ENCODE assay signal across 16 mouse cellular contexts in genomic region chr1:189852456-189852855, GRCm38 (mm10).
DNase-seq lines count a peak whose midpoint lies in the region; ATAC-seq and TF ChIP-seq lines count a peak whose summit lies in the region.
"Had no signal": no experiment of that assay in that cellular context is flagged by ENCODE, and none has a peak within 500 bp of the region (broad histone marks: within the 10 kb centered on the region; RNA-seq: fewer than 3 reads in every experiment).

No protein-coding gene starts in this region.

- no peak for TF ChIP-seq CTCF in intestine, postnatal 0 days (IDR thresholded peaks at IDR 0.05; ENCODE audit: low read depth)

- WGBS in intestine, postnatal 0 days = 83% methylated on average over 7 of the region's 7 CpGs
- WGBS in forebrain, embryonic 12.5 days = 96% methylated on average over 7 of the region's 7 CpGs

- peaks cover 8% of the 10 kb centered on the region; the same call in 1 of the 2 replicates for H3K36me3 ChIP-seq in intestine, postnatal 0 days (ENCODE audit: control insufficient read depth, insufficient read depth)
- H3K36me3 ChIP-seq in forebrain, embryonic 12.5 days (replicated peaks) = peaks cover 4% of the 10 kb centered on the region; the same call in 1 of the 2 replicates
- H3K36me3 ChIP-seq: G1E; hindbrain, embryonic 15.5 days had no signal

- intact Hi-C loops in heart, postnatal 14 days (cut with DNase I) = no loop called here

- no peak overlapping the region for H3K27ac ChIP-seq in intestine, postnatal 0 days (ENCODE audit: low read depth, low read length)
- H3K27ac ChIP-seq in forebrain, embryonic 12.5 days = no peak overlapping the region
- H3K27ac ChIP-seq: embryonic facial prominence, embryonic 12.5 days; heart, embryonic 10.5 days; hindbrain, embryonic 15.5 days; neural tube, embryonic 13.5 days had no signal

- ATAC-seq in intestine, postnatal 0 days = no peak
- ATAC-seq in forebrain, embryonic 12.5 days (ENCODE audit: low FRiP score) = no peak
- ATAC-seq: forebrain, postnatal 0 days had no signal

- H3K9me3 ChIP-seq in intestine, postnatal 0 days (ENCODE audit: control insufficient read depth) = no peaks in the 10 kb centered on the region
- H3K9me3 ChIP-seq in forebrain, embryonic 12.5 days = no peaks in the 10 kb centered on the region
- H3K9me3 ChIP-seq: embryonic facial prominence, embryonic 12.5 days; heart, embryonic 10.5 days; hindbrain, embryonic 15.5 days; neural tube, embryonic 13.5 days had no signal

- no peaks in the 10 kb centered on the region for H3K27me3 ChIP-seq in intestine, postnatal 0 days (replicated peaks; ENCODE audit: control insufficient read depth, insufficient read depth, low read length)
- H3K27me3 ChIP-seq in forebrain, embryonic 12.5 days = no peaks in the 10 kb centered on the region
- H3K27me3 ChIP-seq: embryonic facial prominence, embryonic 12.5 days; hindbrain, embryonic 15.5 days; neural tube, embryonic 13.5 days had no signal

- H3K4me2 ChIP-seq in intestine, postnatal 0 days (replicated peaks; ENCODE audit: low read depth) = no peak overlapping the region
- no peak overlapping the region for H3K4me2 ChIP-seq in forebrain, embryonic 12.5 days
- H3K4me2 ChIP-seq: embryonic facial prominence, embryonic 12.5 days; hindbrain, embryonic 15.5 days; neural tube, embryonic 13.5 days had no signal

- no peak overlapping the region for H3K9ac ChIP-seq in intestine, postnatal 0 days (ENCODE audit: low read depth, low read length)
- H3K9ac ChIP-seq in forebrain, embryonic 12.5 days = no peak overlapping the region
- H3K9ac ChIP-seq: embryonic facial prominence, embryonic 12.5 days; forebrain, postnatal 0 days; hindbrain, embryonic 15.5 days; neural tube, embryonic 13.5 days had no signal

- no peak overlapping the region for H3K4me3 ChIP-seq in intestine, postnatal 0 days (ENCODE audit: low read depth, low read length)
- H3K4me3 ChIP-seq in forebrain, embryonic 12.5 days (replicated peaks) = no peak overlapping the region
- H3K4me3 ChIP-seq: embryonic facial prominence, embryonic 12.5 days; heart, embryonic 10.5 days; hindbrain, embryonic 15.5 days; neural tube, embryonic 13.5 days had no signal

- peak; percentile 95 for DNase-seq in heart, adult 11 months
- no peak for DNase-seq in heart, postnatal 14 days
- peak; percentile 34 for DNase-seq in embryo, embryonic 11 days
- peak; percentile 61 for DNase-seq in gastrocnemius, postnatal 25 days
- DNase-seq in lung, postnatal 14 days = peak; percentile 28
- DNase-seq in layer of hippocampus, adult 9-11 months = no peak
- DNase-seq: cerebellum, adult 8-10 months; forebrain, postnatal 0 days; midbrain, embryonic 14.5 days had no signal

- no peaks in the 10 kb centered on the region for H3K4me1 ChIP-seq in intestine, postnatal 0 days (replicated peaks; ENCODE audit: control insufficient read depth, insufficient read depth, low read length)
- no peaks in the 10 kb centered on the region for H3K4me1 ChIP-seq in forebrain, embryonic 12.5 days
- H3K4me1 ChIP-seq: hindbrain, embryonic 15.5 days; neural tube, embryonic 13.5 days had no signal

Comparison
In these comparisons a context has a peak if more than half of its experiments do, and no peak if none do; other contexts are left out.
1. DNase-seq: peak in heart, adult 11 months (single experiment), embryo, embryonic 11 days (single experiment), gastrocnemius, postnatal 25 days (single experiment) and lung, postnatal 14 days (single experiment); none in heart, postnatal 14 days (0 of 2) and layer of hippocampus, adult 9-11 months (single experiment).